Mouse (Mus musculus) midbrain, postnatal 0 days (tissue): ENCODE data around the gene Ptpn14. TPM values are rescaled to one million over a fixed set of nuclear protein-coding genes. Genes with fewer than 3 reads are reported as not detected.

Experiments used
- ATAC-seq: fragments of 200-750 bp; cut with Nextera tagmentation; 2 replicates; pipeline ENCODE4 v1.8.0; 2017; ENCODE audit warnings: moderate number of reproducible peaks, mild to moderate bottlenecking, moderate TSS enrichment, moderate library complexity; ENCODE audit not compliant: low FRiP score
- DNase-seq: peaks from one replicate; pipeline ENCODE4 v3.0.0-alpha.2; 2015; ENCODE audit warnings: low spot score
- H3K27ac ChIP-seq: fragments of 300-500 bp; sonication (generic); 2 replicates; pipeline ENCODE4 v1.5.1; 2014; ENCODE audit warnings: low read depth, mild to moderate bottlenecking, low read length, mixed read lengths
- H3K27me3 ChIP-seq: fragments of 300-500 bp; sonication (generic); 2 replicates; pipeline ENCODE4 v1.6.1; 2014; ENCODE audit warnings: low read length, control low read depth, mixed read lengths; ENCODE audit not compliant: insufficient read depth
- H3K36me3 ChIP-seq: fragments of 300-500 bp; sonication (generic); 2 replicates; pipeline ENCODE4 v1.6.1; 2014; ENCODE audit warnings: low read length, control low read depth, mixed read lengths; ENCODE audit not compliant: insufficient read depth
- H3K4me1 ChIP-seq: fragments of 300-500 bp; sonication (generic); 2 replicates; pipeline ENCODE4 v1.6.1; 2014; ENCODE audit warnings: mild to moderate bottlenecking, control low read depth, antibody characterized with exemption, low read length, mixed read lengths; ENCODE audit not compliant: insufficient read depth
- H3K4me2 ChIP-seq: fragments of 300-500 bp; sonication (generic); 2 replicates; pipeline ENCODE4 v1.6.1; 2014; ENCODE audit warnings: low read depth, mild to moderate bottlenecking, low read length, mixed read lengths; ENCODE audit not compliant: poor library complexity, severe bottlenecking
- H3K4me3 ChIP-seq: fragments of 300-500 bp; sonication (generic); 2 replicates; pipeline ENCODE4 v1.5.1; 2014; ENCODE audit warnings: low read depth, mild to moderate bottlenecking, low read length, moderate library complexity
- H3K9ac ChIP-seq: fragments of 300-500 bp; sonication (generic); replicated peaks from 2 replicates; pipeline ENCODE4 v1.6.1; 2014; ENCODE audit warnings: mild to moderate bottlenecking, low read length, moderate library complexity, mixed read lengths; ENCODE audit not compliant: poor library complexity, severe bottlenecking
- H3K9me3 ChIP-seq: fragments of 300-500 bp; sonication (generic); 2 replicates; pipeline ENCODE4 v1.6.1; 2016; ENCODE audit warnings: low read length, control low read depth
- CTCF ChIP-seq: IDR thresholded peaks from 2 replicates; pipeline ENCODE4 v1.5.1; 2016; ENCODE audit warnings: antibody characterized with exemption, mild to moderate bottlenecking
- WGBS: fragments of 180-500 bp; shearing (Covaris S2); extraction: QIAGEN DNeasy Blood & Tissue Kit; methylation state at CpG from one replicate; pipeline ENCODE4 v1.1.7; 2014; 5-methylcytosine and 5-hydroxymethylcytosine counted together
- polyA plus RNA-seq: library from polyadenylated mRNA; unstranded; fragments of >200 nt; fragmentation: Nextera tagmentation; extraction: Ambion mirVana; gene quantifications from 2 replicates; pipeline ENCODE4 v1.2.1, GENCODE M21; 2015
- total RNA-seq: library from RNA; depleted of rRNA; stranded (reverse); fragments of >200 nt; gene quantifications from 2 replicates; pipeline ENCODE4 v1.2.3, GENCODE M21; 2014

The Ptpn14 gene
- total and polyA plus RNA-seq, 2 experiments from 2014 or later = 1.1 to 6.5 TPM

DNA sequence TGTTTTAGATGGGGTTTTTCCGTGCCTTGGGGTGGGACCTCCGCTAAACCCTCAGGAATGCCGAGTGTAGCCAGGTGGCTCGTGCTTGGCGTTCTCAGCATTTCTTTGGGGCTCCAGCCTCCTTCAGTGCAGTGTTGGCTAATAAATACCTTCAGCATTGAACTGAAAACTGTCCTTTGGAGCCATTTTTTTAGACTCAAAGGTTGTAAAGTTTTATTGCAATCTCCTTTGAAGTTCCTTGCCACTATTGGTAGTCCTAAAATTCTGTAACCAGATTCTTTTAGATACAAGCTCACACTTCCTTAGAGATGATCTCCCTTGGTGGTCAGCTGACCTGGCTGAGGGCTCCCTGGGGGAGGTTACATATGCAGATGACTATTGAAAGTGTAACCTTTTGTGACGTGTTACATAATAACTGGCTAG lies 147.4 kb downstream of the Ptpn14 start:
- DNase-seq (no peak), ATAC-seq (no peak)
- WGBS = 41% methylated on average over 6 of the region's 6 CpGs
- no peak overlapping the region for H3K4me2 ChIP-seq
- H3K27ac ChIP-seq = no peak overlapping the region
- no peaks in the 10 kb centered on the region for H3K9me3 ChIP-seq
- no peaks in the 10 kb centered on the region for H3K27me3 ChIP-seq
- H3K4me3 ChIP-seq = no peak overlapping the region
- H3K9ac ChIP-seq = no peak overlapping the region
- no peak for TF ChIP-seq CTCF
- H3K4me1 ChIP-seq = no peaks in the 10 kb centered on the region
- no peaks in the 10 kb centered on the region for H3K36me3 ChIP-seq

DNA sequence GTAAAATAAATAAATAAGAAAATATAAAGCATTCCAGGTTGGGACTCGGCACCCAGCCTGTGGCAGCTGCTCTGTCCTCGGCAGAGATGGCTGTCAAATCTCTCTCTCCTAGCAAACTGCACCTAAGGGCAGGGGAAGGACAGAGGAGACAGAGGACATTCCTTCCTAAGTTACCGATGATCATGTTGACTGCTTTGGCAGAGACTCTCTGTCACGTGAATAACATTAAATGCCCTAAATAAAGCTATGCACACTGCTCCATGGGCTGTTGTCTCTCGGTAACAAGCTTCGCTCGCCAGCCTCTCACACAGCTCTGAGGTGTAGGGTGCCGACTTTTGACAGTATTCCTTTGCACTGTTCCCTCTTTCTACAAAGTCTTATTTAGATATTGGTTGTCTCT lies 148.1 kb downstream of the Ptpn14 start:
- H3K4me3 ChIP-seq = no peak overlapping the region

DNA sequence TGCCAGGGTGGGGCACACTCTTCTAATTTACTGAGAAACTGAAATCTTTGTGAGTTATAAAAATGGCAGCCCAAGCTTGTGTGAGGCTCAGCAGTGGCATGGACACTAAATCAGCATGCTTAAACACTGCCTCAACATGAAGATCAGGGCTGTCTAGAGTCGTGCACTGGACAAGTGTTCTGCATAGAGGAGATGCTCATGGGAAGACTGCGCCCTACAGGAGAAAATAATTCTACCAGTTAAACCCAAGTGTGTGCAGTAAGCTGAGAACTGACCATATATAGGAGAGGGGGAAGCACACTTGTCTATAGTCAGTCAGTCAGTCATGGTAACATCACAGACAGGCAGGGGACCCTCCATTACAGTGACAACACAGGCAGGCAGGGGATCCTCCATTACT lies 151.1 kb downstream of the Ptpn14 start:
- 62% methylated on average over 2 of the region's 2 CpGs for WGBS
- no peak for ATAC-seq

More for the DNA sequence above, 148.1 kb downstream of the Ptpn14 start:
- Histone ChIP-seq H3K27ac (no peak overlapping the region), H3K9ac (no peak overlapping the region), H3K27me3 (no peaks in the 10 kb centered on the region), H3K36me3 (no peaks in the 10 kb centered on the region), H3K9me3 (no peaks in the 10 kb centered on the region), H3K4me1 (no peaks in the 10 kb centered on the region), H3K4me2 (no peak overlapping the region)
- ATAC-seq (no peak), DNase-seq (no peak)
- TF ChIP-seq CTCF = no peak
- WGBS = 81% methylated on average over 8 of the region's 8 CpGs

DNA sequence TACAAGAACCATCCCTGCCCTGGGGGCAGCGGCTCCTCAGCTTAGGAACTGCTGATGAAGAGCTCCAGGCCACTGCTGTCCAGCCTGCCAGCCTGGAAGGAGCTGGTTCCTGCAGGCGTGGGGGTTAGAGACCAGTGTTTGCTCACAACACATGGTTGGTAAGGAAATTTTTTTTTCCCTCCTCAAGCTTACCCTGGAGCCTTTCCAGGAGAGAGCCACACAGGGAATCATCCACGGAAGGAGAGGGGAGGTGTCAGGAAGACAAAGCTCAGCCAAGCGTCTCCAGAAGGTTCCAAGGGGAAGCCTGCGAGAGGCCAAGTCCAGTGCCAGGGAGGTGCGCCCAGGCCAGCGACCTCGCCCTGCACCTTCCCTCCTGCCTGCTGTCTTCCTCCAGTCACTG lies 151.9 kb downstream of the Ptpn14 start:
- 83% methylated on average over 8 of the region's 8 CpGs for WGBS
- 0 out of 2 replicates have a peak, but pooled peaks have one; percentile 14 for ATAC-seq

More for the DNA sequence above, 151.1 kb downstream of the Ptpn14 start:
- H3K9ac ChIP-seq = no peak overlapping the region
- no peak overlapping the region for H3K4me3 ChIP-seq
- no peak overlapping the region for H3K27ac ChIP-seq
- no peak overlapping the region for H3K4me2 ChIP-seq
- peak; percentile 61 for TF ChIP-seq CTCF
- no peaks in the 10 kb centered on the region for H3K36me3 ChIP-seq
- no peaks in the 10 kb centered on the region; the same call in 1 of the 2 replicates for H3K4me1 ChIP-seq
- H3K9me3 ChIP-seq = no peaks in the 10 kb centered on the region
- DNase-seq = peak; percentile 50
- no peaks in the 10 kb centered on the region for H3K27me3 ChIP-seq

DNA sequence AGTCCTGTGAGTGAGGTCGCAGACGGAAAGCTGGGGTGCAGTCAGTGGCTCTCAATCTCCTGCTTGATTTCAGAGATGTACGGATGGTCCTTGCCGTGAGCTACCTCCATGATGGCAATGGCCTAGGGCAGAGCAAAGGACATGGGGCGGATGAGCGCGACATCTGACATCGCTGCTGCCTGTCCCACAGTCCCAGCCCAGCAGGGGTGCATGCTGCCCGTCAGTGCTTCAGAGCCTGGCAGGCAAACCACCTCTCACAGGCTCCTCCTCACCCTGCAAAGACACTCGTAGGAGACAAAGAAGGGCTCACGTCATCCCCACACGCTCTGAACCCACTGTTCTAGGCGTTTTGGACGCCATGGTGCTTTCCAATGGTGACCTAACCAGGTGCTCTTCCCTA lies 152.7 kb downstream of the Ptpn14 start:
- Histone ChIP-seq H3K4me2 (no peak overlapping the region), H3K9ac (no peak overlapping the region), H3K4me1 (no peaks in the 10 kb centered on the region; the same call in 1 of the 2 replicates), H3K27me3 (no peaks in the 10 kb centered on the region), H3K4me3 (no peak overlapping the region), H3K9me3 (no peaks in the 10 kb centered on the region), H3K36me3 (no peaks in the 10 kb centered on the region), H3K27ac (no peak overlapping the region)
- no peak for TF ChIP-seq CTCF
- ATAC-seq (no peak), DNase-seq (no peak)
- WGBS = 67% methylated on average over 14 of the region's 14 CpGs

More for the DNA sequence above, 151.9 kb downstream of the Ptpn14 start:
- Histone ChIP-seq H3K4me2 (no peak overlapping the region), H3K4me3 (no peak overlapping the region), H3K27me3 (no peaks in the 10 kb centered on the region), H3K36me3 (no peaks in the 10 kb centered on the region), H3K9ac (no peak overlapping the region), H3K27ac (no peak overlapping the region), H3K9me3 (no peaks in the 10 kb centered on the region), H3K4me1 (no peaks in the 10 kb centered on the region; the same call in 1 of the 2 replicates)
- no peak for TF ChIP-seq CTCF
- peak; percentile 35 for DNase-seq

DNA sequence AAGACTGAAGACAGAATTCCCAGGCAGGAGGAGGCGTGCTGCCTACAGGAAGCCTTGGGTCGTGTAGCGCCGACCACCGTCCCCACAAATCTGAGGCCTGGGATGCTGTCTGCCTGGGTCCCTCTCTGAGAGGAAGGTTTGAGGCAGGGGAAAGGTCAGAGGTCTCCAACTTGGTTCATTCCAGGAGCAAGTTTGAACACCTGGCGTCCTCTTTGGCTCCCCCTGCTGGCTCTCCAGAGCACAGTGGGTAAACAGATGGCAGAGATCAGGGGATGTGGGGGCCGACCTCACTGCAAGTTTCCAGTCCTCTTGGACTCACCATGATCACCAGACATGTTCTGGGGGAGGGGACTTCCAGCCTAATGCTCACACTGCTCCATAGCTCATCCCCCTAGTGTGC lies 154.8 kb downstream of the Ptpn14 start:
- ATAC-seq (no peak), DNase-seq (peak; percentile 40)
- 51% methylated on average over 7 of the region's 7 CpGs for WGBS

More for the DNA sequence above, 154.8 kb downstream of the Ptpn14 start:
- no peak overlapping the region for H3K4me2 ChIP-seq
- H3K9ac ChIP-seq = no peak overlapping the region
- H3K4me3 ChIP-seq = no peak overlapping the region
- H3K4me1 ChIP-seq = no peaks in the 10 kb centered on the region; the same call in 1 of the 2 replicates
- TF ChIP-seq CTCF = peak; percentile 80
- H3K36me3 ChIP-seq = peaks cover 5% of the 10 kb centered on the region; the same call in 1 of the 2 replicates
- no peak overlapping the region for H3K27ac ChIP-seq
- H3K27me3 ChIP-seq = no peaks in the 10 kb centered on the region
- H3K9me3 ChIP-seq = no peaks in the 10 kb centered on the region
